Mouse (Mus musculus) limb, embryonic 15.5 days (tissue): ENCODE measurements around the gene Ercc2. TPM values are rescaled to one million over a fixed set of nuclear protein-coding genes. Genes with fewer than 3 reads are reported as not detected.
A peak's percentile ranks its signal among the peaks of the same experiment; 100 is the strongest.

Experiments used
- ATAC-seq: fragments of 200-750 bp; cut with Nextera tagmentation; 2 replicates; pipeline ENCODE4 v1.8.0; 2017; ENCODE audit warnings: low read depth, moderate TSS enrichment; ENCODE audit not compliant: insufficient number of reproducible peaks, low FRiP score, low TSS enrichment
- H3K27ac ChIP-seq: fragments of 300-500 bp; sonication (generic); 2 replicates; pipeline ENCODE4 v1.5.1; 2015; ENCODE audit warnings: moderate library complexity, mild to moderate bottlenecking, inconsistent platforms
- H3K27me3 ChIP-seq: fragments of 300-500 bp; sonication (generic); 2 replicates; pipeline ENCODE4 v1.6.1; 2015; ENCODE audit warnings: inconsistent platforms
- H3K36me3 ChIP-seq: fragments of 300-500 bp; sonication (generic); 2 replicates; pipeline ENCODE4 v1.6.1; 2015; ENCODE audit warnings: inconsistent platforms
- H3K4me1 ChIP-seq: fragments of 300-500 bp; sonication (generic); 2 replicates; pipeline ENCODE4 v1.6.1; 2015; ENCODE audit warnings: inconsistent platforms
- H3K4me2 ChIP-seq: fragments of 300-500 bp; sonication (generic); 2 replicates; pipeline ENCODE4 v1.6.1; 2015; ENCODE audit warnings: mild to moderate bottlenecking, inconsistent platforms
- H3K4me3 ChIP-seq: fragments of 300-500 bp; sonication (generic); 2 replicates; pipeline ENCODE4 v1.5.1; 2015; ENCODE audit warnings: mild to moderate bottlenecking, inconsistent platforms
- H3K9ac ChIP-seq: fragments of 300-500 bp; sonication (generic); 2 replicates; pipeline ENCODE4 v1.6.1; 2015; ENCODE audit warnings: inconsistent platforms
- H3K9me3 ChIP-seq: fragments of 300-500 bp; sonication (generic); 2 replicates; pipeline ENCODE4 v1.6.1; 2016; ENCODE audit warnings: inconsistent platforms
- WGBS: fragments of 180-500 bp; shearing (Covaris S2); methylation state at CpG from one replicate; pipeline ENCODE4 v1.1.7; 2015; 5-methylcytosine and 5-hydroxymethylcytosine counted together
- polyA plus RNA-seq: library from polyadenylated mRNA; unstranded; fragments of >200 nt; fragmentation: Nextera tagmentation; extraction: Ambion mirVana; gene quantifications from 2 replicates; pipeline ENCODE4 v1.2.1, GENCODE M21; 2015

Ercc2 gene
- polyA plus RNA-seq = 14.0 and 14.9 TPM in 2 replicates

DNA sequence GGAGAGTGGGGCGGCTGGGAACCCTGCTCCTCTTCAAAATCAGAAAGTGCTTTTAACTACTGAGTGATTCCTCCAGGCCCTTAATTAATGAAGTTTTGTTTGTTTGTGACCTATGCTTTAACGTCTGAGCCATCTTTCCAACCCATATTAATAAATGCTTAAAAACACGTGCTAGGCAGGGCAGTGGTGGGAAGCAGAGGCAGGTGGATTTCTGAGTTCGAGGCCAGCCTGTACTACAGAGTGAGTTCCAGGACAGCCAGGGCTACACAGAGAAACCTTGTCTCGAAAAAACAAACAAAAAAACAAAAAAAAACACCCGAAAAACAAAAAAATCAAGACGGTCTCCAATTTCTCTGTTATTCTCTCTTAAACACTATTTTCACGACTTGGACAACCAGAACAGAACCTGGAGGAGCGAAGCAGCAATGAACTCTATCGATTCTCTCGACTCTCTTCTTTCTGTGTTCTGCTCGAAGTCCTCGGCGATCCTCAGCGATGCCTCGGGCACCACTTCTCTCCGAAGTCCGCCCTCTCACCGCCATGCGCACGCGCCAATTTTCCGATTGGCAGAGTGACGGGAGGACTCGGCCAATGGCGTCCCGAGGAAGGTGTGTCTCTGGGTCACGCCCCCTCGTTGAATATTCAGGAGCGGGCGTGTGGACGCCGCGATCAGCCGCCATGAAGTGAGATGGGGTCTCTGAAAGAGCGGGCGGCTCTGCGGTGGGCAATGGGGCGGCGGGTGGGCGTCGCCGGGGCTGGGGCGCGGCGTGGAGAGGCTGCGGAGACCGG lies at the start of gene Ercc2:
Gene Ercc2 (plus strand): TSS at position 634 of the 789 bp plus-strand sequence.
- peak; percentile 90 for ATAC-seq
- Histone ChIP-seq H3K27ac (no peak within 1 kb of the TSS; the same call in 1 of the 2 replicates), H3K4me3 (peak within 1 kb of the TSS; percentile 90), H3K4me1 (peaks cover 21% of the 10 kb centered on the region), H3K9ac (peak within 1 kb of the TSS; percentile 74), H3K27me3 (no peaks in the 10 kb centered on the region), H3K4me2 (peak within 1 kb of the TSS; percentile 74), H3K36me3 (peaks cover 33% of the 10 kb centered on the region), H3K9me3 (no peaks in the 10 kb centered on the region)
- WGBS = 6% methylated on average over 48 of the region's 48 CpGs

DNA sequence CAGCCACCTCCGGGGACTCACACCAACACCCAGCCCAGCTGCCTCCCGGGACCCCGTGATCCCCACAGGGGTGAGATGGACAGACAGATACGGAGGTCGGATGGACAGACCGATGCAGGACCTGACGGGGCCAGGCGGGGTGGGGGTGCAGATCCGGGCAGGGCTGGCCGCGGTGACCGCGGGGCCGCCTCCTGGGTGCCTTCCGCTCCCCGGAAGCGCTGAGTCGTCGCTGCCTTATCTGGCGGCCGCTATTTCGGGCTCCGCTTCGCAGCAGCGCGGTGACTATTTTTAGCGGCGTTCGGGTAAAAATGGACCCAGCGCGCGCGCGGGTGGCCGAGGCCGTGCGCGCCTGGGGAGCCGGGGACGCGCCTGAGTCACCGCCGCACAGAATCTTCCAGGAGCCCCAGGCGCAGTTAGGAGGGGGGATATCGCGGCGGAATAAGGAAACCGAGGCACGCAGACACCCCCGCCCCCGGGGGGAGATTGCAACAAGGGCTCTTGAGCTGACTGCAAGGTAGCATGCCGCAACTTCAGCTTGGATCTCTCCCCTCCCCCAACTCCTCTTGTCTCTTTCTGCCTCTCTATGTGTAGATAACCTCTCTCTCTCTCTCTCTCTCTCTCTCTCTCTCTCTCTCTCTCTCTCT lies 49.0 kb upstream of the Ercc2 start:
- Histone ChIP-seq H3K4me2 (peak overlapping the region; percentile 76), H3K9ac (peak overlapping the region; percentile 56), H3K27me3 (no peaks in the 10 kb centered on the region), H3K36me3 (no peaks in the 10 kb centered on the region), H3K9me3 (no peaks in the 10 kb centered on the region), H3K4me3 (peak overlapping the region; percentile 62), H3K27ac (peak overlapping the region; percentile 14; the same call in 1 of the 2 replicates), H3K4me1 (peaks cover 7% of the 10 kb centered on the region)
- WGBS = under 1% methylated on average over 52 of the region's 52 CpGs
- no peak; the same call in 1 of the 2 replicates for ATAC-seq

DNA sequence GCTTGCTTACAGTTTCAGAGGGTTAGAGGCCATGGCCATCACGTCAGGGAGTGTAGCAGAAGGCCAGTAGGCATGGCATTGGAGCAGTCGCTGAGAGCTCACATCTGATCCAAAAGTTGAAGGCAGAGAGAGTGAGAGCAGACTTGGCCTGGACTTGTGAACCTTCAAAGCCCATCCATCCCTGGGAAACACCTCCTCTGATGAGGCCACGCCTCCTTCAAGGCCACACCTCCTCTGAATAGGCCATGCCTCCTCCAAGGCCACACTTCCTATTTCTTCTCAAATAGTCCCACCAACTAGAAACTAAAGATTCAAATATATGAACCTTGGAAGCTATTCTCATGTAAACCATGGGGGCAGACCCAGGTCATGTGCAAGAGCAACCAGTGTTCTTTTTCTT lies 46.2 kb upstream of the Ercc2 start:
- H3K36me3 ChIP-seq = no peaks in the 10 kb centered on the region
- H3K4me1 ChIP-seq = peaks cover 4% of the 10 kb centered on the region; the same call in 1 of the 2 replicates
- ATAC-seq = no peak
- WGBS = 27% methylated on average over 3 of the region's 3 CpGs
- H3K4me2 ChIP-seq = no peak overlapping the region
- H3K4me3 ChIP-seq = no peak overlapping the region
- H3K27ac ChIP-seq = no peak overlapping the region
- H3K9me3 ChIP-seq = no peaks in the 10 kb centered on the region
- no peak overlapping the region for H3K9ac ChIP-seq
- no peaks in the 10 kb centered on the region for H3K27me3 ChIP-seq

DNA sequence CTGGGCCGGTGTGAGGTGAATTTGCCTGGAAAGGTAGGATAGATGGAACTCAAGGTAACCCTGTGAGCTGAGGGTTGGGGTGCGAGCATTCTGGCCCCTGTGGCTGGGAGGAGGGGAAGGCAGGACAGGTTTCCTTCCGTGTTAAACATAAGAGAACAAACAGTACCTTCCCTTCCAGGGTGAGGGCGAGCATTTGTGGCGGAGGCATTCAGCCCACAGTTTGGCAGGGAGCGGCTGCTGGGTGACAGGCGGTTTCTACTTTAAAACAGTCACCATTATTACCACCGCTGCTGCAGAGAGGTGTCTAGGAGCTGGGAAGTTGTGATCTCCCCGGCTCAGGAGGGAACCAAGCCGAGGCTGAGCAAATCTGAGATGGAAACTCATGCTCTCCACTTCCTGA lies 44.7 kb upstream of the Ercc2 start:
- WGBS = 57% methylated on average over 10 of the region's 10 CpGs
- ATAC-seq = no peak
- Histone ChIP-seq H3K4me1 (peaks cover 14% of the 10 kb centered on the region), H3K4me3 (no peak overlapping the region), H3K27me3 (peaks cover 7% of the 10 kb centered on the region; the same call in 1 of the 2 replicates), H3K4me2 (no peak overlapping the region), H3K9ac (no peak overlapping the region), H3K27ac (no peak overlapping the region), H3K9me3 (no peaks in the 10 kb centered on the region), H3K36me3 (no peaks in the 10 kb centered on the region)

DNA sequence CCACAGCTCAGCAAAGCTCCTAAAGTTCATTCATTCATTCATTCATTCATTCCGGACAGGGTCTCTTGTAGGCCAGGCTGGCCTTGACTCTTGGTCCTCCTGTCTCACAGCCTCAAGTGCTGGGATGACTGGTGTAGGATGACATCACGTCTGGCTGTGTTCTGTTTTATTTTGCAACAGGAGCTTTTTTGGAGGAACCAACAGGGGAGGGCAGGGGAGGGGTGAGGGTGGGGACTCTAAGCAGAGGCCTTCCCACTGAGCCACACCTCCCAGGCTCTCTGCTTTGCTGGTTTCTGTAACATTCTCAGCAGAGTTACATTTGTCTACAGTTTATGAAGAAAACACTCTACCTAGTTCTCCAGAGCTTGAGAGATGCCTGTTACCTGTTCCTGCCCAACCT lies 43.8 kb upstream of the Ercc2 start:
- no peak for ATAC-seq
- H3K36me3 ChIP-seq = no peaks in the 10 kb centered on the region
- H3K27me3 ChIP-seq = peaks cover 13% of the 10 kb centered on the region; the same call in 1 of the 2 replicates
- H3K4me1 ChIP-seq = peaks cover 19% of the 10 kb centered on the region
- no peaks in the 10 kb centered on the region for H3K9me3 ChIP-seq
- 57% methylated on average over 2 of the region's 2 CpGs for WGBS
- no peak overlapping the region for H3K9ac ChIP-seq
- H3K27ac ChIP-seq = 0 out of 2 replicates have a peak overlapping the region, but pooled peaks have one; percentile 18
- H3K4me2 ChIP-seq = no peak overlapping the region
- no peak overlapping the region for H3K4me3 ChIP-seq

DNA sequence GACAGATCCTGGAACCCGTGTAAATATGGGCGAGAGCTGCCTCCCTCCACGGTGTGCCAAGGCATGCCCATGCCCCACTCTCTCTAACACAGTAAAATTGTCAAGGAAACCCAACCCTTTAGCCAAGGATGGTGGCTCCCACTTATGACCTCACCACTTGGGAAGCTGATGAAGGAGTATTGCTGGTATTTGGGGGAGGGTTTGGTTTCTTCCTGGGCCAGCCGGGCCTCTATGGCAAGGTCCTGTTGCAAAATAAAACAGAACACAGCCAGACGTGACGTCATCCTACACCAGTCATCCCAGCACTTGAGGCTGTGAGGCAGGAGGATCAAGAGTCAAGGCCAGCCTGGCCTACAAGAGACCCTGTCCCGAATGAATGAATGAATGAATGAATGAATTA lies 43.2 kb upstream of the Ercc2 start:
- H3K4me3 ChIP-seq = no peak overlapping the region
- no peak overlapping the region for H3K9ac ChIP-seq
- WGBS = 54% methylated on average over 7 of the region's 7 CpGs
- H3K27me3 ChIP-seq = peaks cover 13% of the 10 kb centered on the region; the same call in 1 of the 2 replicates
- no peak for ATAC-seq
- H3K4me1 ChIP-seq = peaks cover 23% of the 10 kb centered on the region
- no peaks in the 10 kb centered on the region for H3K36me3 ChIP-seq
- 0 out of 2 replicates have a peak overlapping the region, but pooled peaks have one; percentile 18 for H3K27ac ChIP-seq
- no peak overlapping the region for H3K4me2 ChIP-seq
- H3K9me3 ChIP-seq = no peaks in the 10 kb centered on the region

DNA sequence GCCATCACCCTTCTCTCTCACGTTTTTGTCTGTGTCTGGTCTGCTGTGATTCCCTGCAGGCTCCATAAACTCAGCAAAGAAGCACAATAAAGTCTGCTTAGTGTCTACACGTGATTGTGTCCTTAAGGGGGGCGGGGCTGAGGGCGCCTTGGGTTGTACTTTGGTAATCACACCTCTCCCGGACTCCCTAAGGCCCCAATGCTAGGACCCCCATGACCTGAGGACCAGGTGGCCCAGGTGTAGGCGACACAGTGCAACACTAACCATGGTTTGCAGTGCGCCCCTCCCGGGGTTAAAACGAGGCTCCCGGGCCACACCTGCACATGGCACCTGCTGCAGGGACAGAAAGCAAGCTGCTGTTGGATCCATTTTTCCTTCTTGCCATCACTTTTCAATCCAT lies 40.6 kb upstream of the Ercc2 start:
- Histone ChIP-seq H3K4me2 (peak overlapping the region; percentile 93), H3K27ac (no peak overlapping the region), H3K9ac (no peak overlapping the region), H3K36me3 (no peaks in the 10 kb centered on the region), H3K4me3 (peak overlapping the region; percentile 46; the same call in 1 of the 2 replicates), H3K27me3 (peaks cover 13% of the 10 kb centered on the region; the same call in 1 of the 2 replicates), H3K4me1 (peaks cover 45% of the 10 kb centered on the region), H3K9me3 (no peaks in the 10 kb centered on the region)
- ATAC-seq = no peak
- 19% methylated on average over 10 of the region's 10 CpGs for WGBS

DNA sequence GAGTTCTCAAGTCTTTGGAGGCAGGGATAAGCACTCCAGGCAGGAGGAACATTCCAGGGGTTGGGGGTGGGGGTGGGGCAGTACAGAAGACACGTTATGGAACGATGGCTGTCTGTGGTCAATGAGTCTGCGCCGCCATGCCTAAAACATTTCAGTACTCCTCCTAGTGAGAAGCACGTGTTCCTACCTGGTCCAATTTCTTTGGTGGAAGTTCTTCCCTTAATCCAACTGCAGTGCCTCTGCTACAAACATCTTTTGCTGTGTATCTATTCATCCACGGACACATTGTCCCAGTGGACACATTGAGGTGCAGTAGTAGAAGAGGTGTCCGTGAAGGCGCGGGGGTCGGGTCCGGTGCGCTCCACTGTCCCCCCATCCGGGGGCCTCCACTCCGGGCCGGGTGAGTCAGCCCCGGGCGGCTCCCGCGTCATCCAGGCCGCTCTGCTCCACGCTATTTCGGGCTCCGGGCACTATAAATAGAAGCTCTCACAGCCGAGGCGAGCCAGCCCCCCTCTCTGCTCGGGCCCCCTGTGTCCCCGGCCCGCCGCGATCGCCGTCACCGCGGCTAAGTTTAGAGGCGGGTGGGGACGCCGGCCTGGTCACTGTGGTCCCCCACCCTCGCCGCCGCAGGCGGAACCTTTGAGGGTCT lies 39.9 kb upstream of the Ercc2 start:
- Histone ChIP-seq H3K9me3 (no peaks in the 10 kb centered on the region), H3K36me3 (no peaks in the 10 kb centered on the region), H3K27me3 (peaks cover 13% of the 10 kb centered on the region; the same call in 1 of the 2 replicates), H3K27ac (peak overlapping the region; percentile 14; the same call in 1 of the 2 replicates), H3K4me1 (peaks cover 48% of the 10 kb centered on the region), H3K4me3 (peak overlapping the region; percentile 46), H3K9ac (peak overlapping the region; percentile 41), H3K4me2 (peak overlapping the region; percentile 93)
- peak; percentile 25; the same call in 1 of the 2 replicates for ATAC-seq
- under 1% methylated on average over 40 of the region's 41 CpGs for WGBS

DNA sequence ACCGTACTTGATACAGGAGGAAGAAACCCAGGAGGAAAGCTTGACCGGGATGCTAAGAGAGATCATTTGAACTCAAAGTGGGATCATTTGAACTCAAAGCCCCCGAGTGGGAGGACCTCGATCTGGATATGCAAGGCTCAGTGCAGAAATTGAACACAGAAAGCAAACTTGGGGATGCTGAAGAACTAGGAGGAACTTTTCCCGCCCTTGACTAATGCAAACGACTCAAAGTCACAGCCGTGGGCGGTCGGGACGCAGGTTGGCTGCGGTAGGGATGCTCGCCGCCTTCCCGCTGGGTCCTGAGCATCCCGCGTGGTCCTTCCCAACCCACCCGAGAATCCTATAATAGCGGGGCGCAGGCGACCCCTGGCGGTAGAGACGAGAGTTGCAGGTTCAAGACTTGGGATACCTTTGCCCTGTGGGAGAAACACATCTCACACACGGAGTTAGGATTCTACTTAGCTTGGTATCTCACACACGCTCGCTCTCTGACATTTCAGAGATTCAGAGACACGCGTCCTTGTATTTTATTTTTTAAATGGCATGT lies 39.3 kb upstream of the Ercc2 start:
- Histone ChIP-seq H3K27me3 (peaks cover 13% of the 10 kb centered on the region; the same call in 1 of the 2 replicates), H3K9me3 (no peaks in the 10 kb centered on the region), H3K27ac (peak overlapping the region; percentile 14; the same call in 1 of the 2 replicates), H3K4me3 (peak overlapping the region; percentile 46), H3K36me3 (peaks cover 2% of the 10 kb centered on the region), H3K9ac (peak overlapping the region; percentile 41), H3K4me2 (peak overlapping the region; percentile 93), H3K4me1 (peaks cover 48% of the 10 kb centered on the region)
- WGBS = under 1% methylated on average over 27 of the region's 27 CpGs
- no peak for ATAC-seq

DNA sequence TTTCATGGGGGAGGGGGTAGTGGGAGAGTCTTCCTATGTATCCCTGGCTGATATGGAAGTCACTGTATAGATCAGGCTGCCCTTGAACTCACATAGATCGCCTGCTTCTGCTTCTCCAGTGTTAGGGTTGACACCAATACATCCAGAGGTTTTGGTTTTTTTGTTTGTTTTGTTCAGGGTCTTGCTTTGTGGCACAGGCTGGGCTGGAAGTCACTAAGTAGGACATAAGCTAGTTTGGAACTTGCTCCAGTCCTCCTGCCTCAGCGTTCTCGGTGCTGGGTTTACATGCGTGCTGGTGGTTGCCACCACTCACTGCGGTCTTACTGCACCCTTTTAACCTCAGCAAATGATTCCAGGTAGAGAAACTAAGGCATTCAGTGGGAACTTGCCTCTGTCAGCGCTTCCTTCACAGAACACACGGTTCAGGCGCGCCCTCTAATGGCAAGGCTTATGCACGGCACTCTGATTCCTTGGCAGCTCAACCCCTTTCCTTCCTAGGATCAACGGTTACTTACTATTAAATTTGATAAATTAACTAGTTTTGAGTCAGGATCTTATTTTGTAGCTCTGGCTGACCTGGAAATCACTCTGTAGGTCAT lies 38.5 kb upstream of the Ercc2 start:
- H3K4me2 ChIP-seq = no peak overlapping the region
- H3K9ac ChIP-seq = no peak overlapping the region
- ATAC-seq = no peak

More for the DNA sequence above, 38.5 kb upstream of the Ercc2 start:
- WGBS = under 1% methylated on average over 11 of the region's 11 CpGs
- H3K9me3 ChIP-seq = no peaks in the 10 kb centered on the region
- H3K36me3 ChIP-seq = peaks cover 10% of the 10 kb centered on the region
- H3K4me3 ChIP-seq = no peak overlapping the region
- peaks cover 13% of the 10 kb centered on the region; the same call in 1 of the 2 replicates for H3K27me3 ChIP-seq
- peaks cover 48% of the 10 kb centered on the region for H3K4me1 ChIP-seq
- no peak overlapping the region for H3K27ac ChIP-seq
